14 mouse cellular contexts compared by ENCODE assay signal in genomic region chr13:60330475-60331258, GRCm38 (mm10).
DNase-seq lines count a peak whose midpoint lies in the region; ATAC-seq lines count a peak whose summit lies in the region.
"Had no signal": no experiment of that assay in that cellular context is flagged by ENCODE, and none has a peak within 500 bp of the region (broad histone marks: within the 10 kb centered on the region; RNA-seq: fewer than 3 reads in every experiment).

No protein-coding gene starts in this region.

- no peaks in the 10 kb centered on the region for H3K36me3 ChIP-seq in forebrain, embryonic 11.5 days (ENCODE audit: control insufficient read depth, insufficient read depth, low read length)
- H3K36me3 ChIP-seq in forebrain, embryonic 15.5 days = no peaks in the 10 kb centered on the region
- no peaks in the 10 kb centered on the region for H3K36me3 ChIP-seq in stomach, embryonic 14.5 days (ENCODE audit: control insufficient read depth, insufficient read depth, low read length)
- H3K36me3 ChIP-seq in liver, embryonic 12.5 days = no peaks in the 10 kb centered on the region

- DNase-seq in forebrain, embryonic 11.5 days (ENCODE audit: low spot score) = peak; percentile 23
- peak; percentile 28 for DNase-seq in kidney, postnatal 10 days
- no peak for DNase-seq in kidney, adult 9 months
- DNase-seq in forelimb bud, embryonic 11.5 days (ENCODE audit: low read depth, low spot score) = peak; percentile 62
- DNase-seq in right cerebral cortex, postnatal 14 days = no peak
- DNase-seq: adrenal gland, adult 8-10 months; left cerebral cortex, postnatal 4 days; lung, postnatal 10 days; thymus, postnatal 36 days had no signal

- H3K27ac ChIP-seq in forebrain, embryonic 11.5 days (ENCODE audit: low read depth, low read length) = no peak overlapping the region
- no peak overlapping the region for H3K27ac ChIP-seq in forebrain, embryonic 15.5 days (replicated peaks)
- H3K27ac ChIP-seq in stomach, embryonic 14.5 days (ENCODE audit: low read length) = peak overlapping the region; percentile 75; the same call in 1 of the 2 replicates
- H3K27ac ChIP-seq in liver, embryonic 12.5 days = no peak overlapping the region
- H3K27ac ChIP-seq: forebrain, embryonic 13.5 days had no signal

- H3K9ac ChIP-seq in forebrain, embryonic 11.5 days (ENCODE audit: low read length) = no peak overlapping the region
- H3K9ac ChIP-seq in forebrain, embryonic 15.5 days (replicated peaks) = no peak overlapping the region
- no peak overlapping the region for H3K9ac ChIP-seq in stomach, embryonic 14.5 days (replicated peaks; ENCODE audit: low read depth, low read length)
- H3K9ac ChIP-seq in liver, embryonic 12.5 days = no peak overlapping the region
- H3K9ac ChIP-seq: forebrain, embryonic 13.5 days had no signal

- H3K27me3 ChIP-seq in forebrain, embryonic 11.5 days (ENCODE audit: control insufficient read depth, insufficient read depth, low read length) = no peaks in the 10 kb centered on the region
- H3K27me3 ChIP-seq in forebrain, embryonic 15.5 days = no peaks in the 10 kb centered on the region
- no peaks in the 10 kb centered on the region for H3K27me3 ChIP-seq in stomach, embryonic 14.5 days (ENCODE audit: control insufficient read depth, insufficient read depth, low read length)
- no peaks in the 10 kb centered on the region for H3K27me3 ChIP-seq in liver, embryonic 12.5 days (replicated peaks)
- H3K27me3 ChIP-seq: forebrain, embryonic 13.5 days had no signal

- no peak for ATAC-seq in forebrain, embryonic 11.5 days (replicated peaks; ENCODE audit: low FRiP score)
- no peak for ATAC-seq in forebrain, embryonic 15.5 days (replicated peaks)
- no peak for ATAC-seq in stomach, embryonic 14.5 days (ENCODE audit: insufficient number of reproducible peaks, insufficient read depth, low FRiP score, low read depth)
- no peak for ATAC-seq in liver, embryonic 12.5 days
- ATAC-seq: forebrain, embryonic 13.5 days had no signal

- WGBS in forebrain, embryonic 11.5 days = 83% methylated on average over 9 of the region's 9 CpGs
- WGBS in forebrain, embryonic 15.5 days = 80% methylated on average over 9 of the region's 9 CpGs
- 40% methylated on average over 9 of the region's 9 CpGs for WGBS in stomach, embryonic 14.5 days
- WGBS in liver, embryonic 12.5 days (ENCODE audit: insufficient replicate concordance) = 55% methylated on average over 9 of the region's 9 CpGs

- H3K4me1 ChIP-seq in forebrain, embryonic 11.5 days (replicated peaks; ENCODE audit: control insufficient read depth, insufficient read depth, low read length) = no peaks in the 10 kb centered on the region
- no peaks in the 10 kb centered on the region for H3K4me1 ChIP-seq in forebrain, embryonic 15.5 days
- H3K4me1 ChIP-seq in stomach, embryonic 14.5 days (ENCODE audit: control insufficient read depth, insufficient read depth, low read length) = peaks cover 13% of the 10 kb centered on the region
- no peaks in the 10 kb centered on the region for H3K4me1 ChIP-seq in liver, embryonic 12.5 days
- H3K4me1 ChIP-seq: forebrain, embryonic 13.5 days had no signal

- H3K9me3 ChIP-seq in forebrain, embryonic 11.5 days (ENCODE audit: control insufficient read depth, low read length) = no peaks in the 10 kb centered on the region
- no peaks in the 10 kb centered on the region for H3K9me3 ChIP-seq in forebrain, embryonic 15.5 days
- 0 out of 2 replicates have a peak, but pooled peaks cover 6% of the 10 kb centered on the region for H3K9me3 ChIP-seq in stomach, embryonic 14.5 days (ENCODE audit: control insufficient read depth, low read depth, low read length)
- no peaks in the 10 kb centered on the region for H3K9me3 ChIP-seq in liver, embryonic 12.5 days (replicated peaks)
- H3K9me3 ChIP-seq: forebrain, embryonic 13.5 days had no signal

- no peak overlapping the region for H3K4me2 ChIP-seq in forebrain, embryonic 11.5 days (ENCODE audit: low read depth, low read length, severe bottlenecking)
- no peak overlapping the region for H3K4me2 ChIP-seq in forebrain, embryonic 15.5 days (replicated peaks)
- H3K4me2 ChIP-seq in stomach, embryonic 14.5 days (replicated peaks; ENCODE audit: low read depth, low read length) = no peak overlapping the region
- H3K4me2 ChIP-seq in liver, embryonic 12.5 days = no peak overlapping the region
- H3K4me2 ChIP-seq: forebrain, embryonic 13.5 days; midbrain, embryonic 11.5 days had no signal

- no peak overlapping the region for H3K4me3 ChIP-seq in forebrain, embryonic 11.5 days (ENCODE audit: low read depth, low read length)
- no peak overlapping the region for H3K4me3 ChIP-seq in forebrain, embryonic 15.5 days
- no peak overlapping the region for H3K4me3 ChIP-seq in stomach, embryonic 14.5 days (ENCODE audit: low read depth, low read length)
- H3K4me3 ChIP-seq in liver, embryonic 12.5 days = no peak overlapping the region
- H3K4me3 ChIP-seq: forebrain, embryonic 13.5 days had no signal

Comparison
In these comparisons a context has a peak if more than half of its experiments do, and no peak if none do; other contexts are left out.
1. DNase-seq: peak in forebrain, embryonic 11.5 days (single experiment), kidney, postnatal 10 days (single experiment) and forelimb bud, embryonic 11.5 days (single experiment); none in kidney, adult 9 months (single experiment) and right cerebral cortex, postnatal 14 days (single experiment).